Mouse (Mus musculus) forebrain, postnatal 0 days (tissue): ENCODE data around the gene Ptgfr. TPM values are rescaled to one million over a fixed set of nuclear protein-coding genes. Genes with fewer than 3 reads are reported as not detected.

Experiments used
- ATAC-seq: fragments of 200-750 bp; cut with Nextera tagmentation; 2 replicates; pipeline ENCODE4 v1.8.0; 2017; ENCODE audit warnings: mild to moderate bottlenecking, moderate library complexity
- DNase-seq: peaks from one replicate; pipeline ENCODE4 v3.0.0-alpha.2; 2015
- H3K27ac ChIP-seq: fragments of 300-500 bp; sonication (generic); 2 replicates; pipeline ENCODE4 v1.5.1; 2014; ENCODE audit warnings: low read depth, mild to moderate bottlenecking, antibody characterized with exemption, low read length, moderate library complexity, mixed read lengths
- H3K27me3 ChIP-seq: fragments of 300-500 bp; sonication (generic); 2 replicates; pipeline ENCODE4 v1.6.1; 2014; ENCODE audit warnings: mild to moderate bottlenecking, low read length, mixed read lengths; ENCODE audit not compliant: insufficient read depth
- H3K36me3 ChIP-seq: fragments of 300-500 bp; sonication (generic); 2 replicates; pipeline ENCODE4 v1.6.1; 2014; ENCODE audit warnings: mild to moderate bottlenecking, moderate library complexity; ENCODE audit not compliant: insufficient read depth
- H3K4me1 ChIP-seq: fragments of 300-500 bp; sonication (generic); 2 replicates; pipeline ENCODE4 v1.6.1; 2014; ENCODE audit warnings: antibody characterized with exemption; ENCODE audit not compliant: insufficient read depth
- H3K4me2 ChIP-seq: fragments of 300-500 bp; sonication (generic); 2 replicates; pipeline ENCODE4 v1.6.1; 2014; ENCODE audit warnings: low read depth, mild to moderate bottlenecking, moderate library complexity
- H3K4me3 ChIP-seq: fragments of 300-500 bp; sonication (generic); 2 replicates; pipeline ENCODE4 v1.5.1; 2014; ENCODE audit warnings: low read depth, low read length, mixed read lengths
- H3K9ac ChIP-seq: fragments of 300-500 bp; sonication (generic); 2 replicates; pipeline ENCODE4 v1.6.1; 2014; ENCODE audit warnings: mild to moderate bottlenecking
- H3K9me3 ChIP-seq: fragments of 300-500 bp; sonication (generic); 2 replicates; pipeline ENCODE4 v1.6.1; 2016; ENCODE audit warnings: low read length
- CTCF ChIP-seq: sonication (generic); IDR thresholded peaks from 2 replicates; pipeline ENCODE4 v1.5.1; 2016; ENCODE audit warnings: antibody characterized with exemption, control low read depth, low read depth
- WGBS: fragments of 180-500 bp; shearing (Covaris S2); extraction: QIAGEN DNeasy Blood & Tissue Kit; methylation state at CpG from one replicate; pipeline ENCODE4 v1.1.7; 2014; 5-methylcytosine and 5-hydroxymethylcytosine counted together
- polyA plus RNA-seq: library from polyadenylated mRNA; unstranded; fragments of >200 nt; fragmentation: Nextera tagmentation; extraction: Ambion mirVana; gene quantifications from 2 replicates; pipeline ENCODE4 v1.2.1, GENCODE M21; 2015
- total RNA-seq: library from RNA; depleted of rRNA; stranded (reverse); fragments of >200 nt; gene quantifications from 2 replicates; pipeline ENCODE4 v1.2.3, GENCODE M21; 2014; rRNA removed

The Ptgfr gene
- total and polyA plus RNA-seq, 2 experiments from 2014 or later, result 1.0 to 21.6 TPM

DNA sequence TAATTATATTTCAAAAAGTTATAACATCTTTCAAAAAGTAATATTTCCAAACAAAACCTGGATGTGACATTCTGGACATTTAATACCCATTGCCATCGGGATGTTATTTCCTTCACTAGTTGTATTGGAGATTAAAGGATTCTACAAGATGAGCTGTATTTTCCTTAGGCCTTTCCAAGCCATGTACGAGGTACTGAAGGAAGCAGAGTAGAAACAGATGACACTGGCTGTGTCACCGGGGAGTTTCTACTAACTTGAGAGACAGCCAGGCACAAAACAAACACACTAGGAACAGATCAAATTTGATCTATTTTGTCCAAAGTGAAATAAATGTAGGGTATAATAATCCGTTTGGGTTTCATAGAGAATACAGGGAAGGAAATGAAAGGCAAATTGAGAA is 17.6 kb downstream of the Ptgfr start:
- H3K27ac ChIP-seq, result no peak overlapping the region
- H3K36me3 ChIP-seq, result no peaks in the 10 kb centered on the region
- ATAC-seq, result no peak
- H3K27me3 ChIP-seq, result no peaks in the 10 kb centered on the region
- WGBS, result 89% methylated on average over 4 of the region's 4 CpGs
- H3K9me3 ChIP-seq, result no peaks in the 10 kb centered on the region
- no peak overlapping the region for H3K4me3 ChIP-seq
- H3K4me1 ChIP-seq, result no peaks in the 10 kb centered on the region
- no peak overlapping the region for H3K9ac ChIP-seq
- no peak overlapping the region for H3K4me2 ChIP-seq
- no peak for TF ChIP-seq CTCF
- no peak for DNase-seq

DNA sequence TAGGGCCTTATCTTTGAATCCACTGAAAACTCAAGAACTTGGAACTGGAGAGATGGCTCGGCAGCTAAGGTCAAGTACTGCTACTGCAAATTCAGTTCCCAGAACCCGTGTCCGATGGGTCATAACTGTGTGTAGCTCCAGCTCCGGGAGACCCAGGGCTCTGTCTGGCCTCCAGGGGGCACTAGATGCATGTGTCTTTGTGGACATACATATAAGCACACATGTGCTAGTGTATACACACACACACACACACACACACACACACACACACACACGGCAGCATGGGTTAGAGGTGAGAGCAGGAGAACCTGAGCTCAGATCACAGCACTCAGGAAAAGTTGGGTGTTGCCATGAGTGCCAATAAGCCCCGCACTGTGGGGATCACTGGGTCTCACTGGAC is 19.2 kb downstream of the Ptgfr start:
- Histone ChIP-seq H3K36me3 (no peaks in the 10 kb centered on the region), H3K4me1 (no peaks in the 10 kb centered on the region), H3K4me2 (no peak overlapping the region), H3K9me3 (no peaks in the 10 kb centered on the region), H3K27me3 (no peaks in the 10 kb centered on the region), H3K9ac (no peak overlapping the region), H3K4me3 (no peak overlapping the region), H3K27ac (no peak overlapping the region)
- WGBS, result 80% methylated on average over 6 of the region's 6 CpGs
- no peak for TF ChIP-seq CTCF
- DNase-seq (no peak), ATAC-seq (no peak)

DNA sequence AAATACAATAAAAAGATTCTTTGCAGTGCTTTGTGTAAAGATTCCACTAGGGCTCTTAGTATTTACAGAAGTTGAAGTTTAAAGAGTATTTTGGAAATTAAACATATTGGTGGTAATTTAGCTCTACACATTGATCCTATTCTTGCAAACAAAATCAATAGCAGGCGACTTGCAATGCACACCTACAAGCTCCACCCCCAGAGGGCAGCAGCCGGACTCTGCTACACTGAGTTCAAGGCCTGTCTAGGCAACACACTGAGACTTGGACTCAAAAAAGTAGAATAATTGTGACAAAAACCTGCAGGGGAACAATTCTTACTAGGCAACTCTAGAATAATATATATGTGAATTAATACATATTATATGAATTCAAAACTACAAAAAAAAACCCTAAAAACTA is 28.8 kb downstream of the Ptgfr start:
- WGBS, result 74% methylated on average over 2 of the region's 2 CpGs
- no peak overlapping the region for H3K9ac ChIP-seq
- no peak for TF ChIP-seq CTCF
- H3K4me1 ChIP-seq, result no peaks in the 10 kb centered on the region
- no peak for DNase-seq
- no peak overlapping the region for H3K4me2 ChIP-seq
- no peak for ATAC-seq
- no peak overlapping the region for H3K27ac ChIP-seq
- no peak overlapping the region for H3K4me3 ChIP-seq
- H3K27me3 ChIP-seq, result no peaks in the 10 kb centered on the region
- H3K36me3 ChIP-seq, result no peaks in the 10 kb centered on the region
- no peaks in the 10 kb centered on the region for H3K9me3 ChIP-seq

DNA sequence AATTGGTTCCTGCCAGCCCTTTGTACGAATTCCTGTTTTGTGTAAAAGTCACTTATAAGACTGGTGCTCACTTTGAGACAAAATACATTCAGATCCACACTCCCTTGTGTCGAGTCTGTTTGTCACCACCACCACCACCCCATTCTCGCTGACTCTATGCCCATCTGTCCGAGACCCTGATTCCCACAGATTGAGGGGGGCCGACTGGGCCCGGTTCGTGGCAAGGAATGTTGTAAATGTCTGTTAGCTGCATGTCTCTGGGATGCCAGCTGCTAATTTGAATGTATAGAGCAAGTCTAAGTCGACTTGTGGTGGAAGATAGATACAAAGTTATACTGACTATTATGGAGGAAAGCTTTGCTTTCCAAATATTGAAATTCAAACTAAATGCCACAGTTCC is 48.8 kb downstream of the Ptgfr start:
- Histone ChIP-seq H3K27me3 (no peaks in the 10 kb centered on the region), H3K4me3 (no peak overlapping the region), H3K27ac (no peak overlapping the region), H3K4me2 (no peak overlapping the region), H3K9me3 (no peaks in the 10 kb centered on the region), H3K36me3 (no peaks in the 10 kb centered on the region), H3K4me1 (0 out of 2 replicates have a peak, but pooled peaks cover 3% of the 10 kb centered on the region), H3K9ac (no peak overlapping the region)
- ATAC-seq, result peak; percentile 85
- DNase-seq, result peak; percentile 27
- TF ChIP-seq CTCF, result no peak
- WGBS, result 59% methylated on average over 8 of the region's 8 CpGs

DNA sequence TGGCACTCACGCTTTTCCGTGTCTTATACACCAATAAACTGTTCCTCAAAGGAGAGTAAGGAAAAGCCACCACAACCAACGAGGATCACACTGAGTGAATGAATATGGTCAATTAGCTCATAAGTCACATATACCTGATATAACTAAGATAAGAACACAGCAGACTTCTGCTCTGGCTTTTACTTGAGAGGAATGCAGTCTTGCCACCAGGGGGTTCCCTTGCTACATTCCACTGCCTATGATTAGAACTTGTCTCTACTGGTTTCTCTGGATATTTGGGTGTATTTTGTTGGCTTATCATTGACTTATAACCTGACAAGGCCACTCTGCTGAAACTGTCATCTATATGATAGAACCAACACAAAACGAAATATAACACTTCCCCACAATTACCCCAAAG is 62.3 kb downstream of the Ptgfr start:
- TF ChIP-seq CTCF, result peak; percentile 75
- DNase-seq, result peak; percentile 46
- Histone ChIP-seq H3K27me3 (no peaks in the 10 kb centered on the region), H3K4me3 (no peak overlapping the region), H3K36me3 (no peaks in the 10 kb centered on the region), H3K9me3 (no peaks in the 10 kb centered on the region), H3K9ac (no peak overlapping the region), H3K27ac (no peak overlapping the region), H3K4me2 (no peak overlapping the region), H3K4me1 (no peaks in the 10 kb centered on the region)
- no peak for ATAC-seq
- WGBS, result 76% methylated on average over 4 of the region's 4 CpGs

DNA sequence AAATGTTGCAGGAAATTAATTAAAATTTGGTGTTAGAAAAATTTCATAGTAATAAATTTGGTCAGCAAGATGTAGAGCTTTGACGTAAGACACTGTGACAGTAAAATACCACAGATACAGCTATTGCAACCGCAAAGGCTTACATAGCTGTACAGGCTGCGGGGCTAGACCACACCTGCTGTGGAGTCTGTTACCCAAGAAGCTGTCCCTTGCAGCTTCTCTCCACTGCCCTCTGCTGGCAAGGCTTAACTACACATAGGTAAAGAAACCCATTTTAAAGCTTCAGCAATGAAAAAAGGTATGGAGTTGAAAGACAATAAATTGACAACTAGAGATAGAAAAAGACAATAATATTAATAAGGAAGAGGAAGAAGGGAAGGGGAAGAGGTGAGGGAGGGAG is 66.4 kb downstream of the Ptgfr start:
- ATAC-seq (no peak), DNase-seq (no peak)
- peak; percentile 56 for TF ChIP-seq CTCF
- Histone ChIP-seq H3K9me3 (no peaks in the 10 kb centered on the region), H3K4me1 (no peaks in the 10 kb centered on the region), H3K36me3 (no peaks in the 10 kb centered on the region), H3K27me3 (no peaks in the 10 kb centered on the region), H3K9ac (no peak overlapping the region), H3K27ac (no peak overlapping the region), H3K4me3 (no peak overlapping the region), H3K4me2 (no peak overlapping the region)
- 69% methylated on average over 3 of the region's 3 CpGs for WGBS

DNA sequence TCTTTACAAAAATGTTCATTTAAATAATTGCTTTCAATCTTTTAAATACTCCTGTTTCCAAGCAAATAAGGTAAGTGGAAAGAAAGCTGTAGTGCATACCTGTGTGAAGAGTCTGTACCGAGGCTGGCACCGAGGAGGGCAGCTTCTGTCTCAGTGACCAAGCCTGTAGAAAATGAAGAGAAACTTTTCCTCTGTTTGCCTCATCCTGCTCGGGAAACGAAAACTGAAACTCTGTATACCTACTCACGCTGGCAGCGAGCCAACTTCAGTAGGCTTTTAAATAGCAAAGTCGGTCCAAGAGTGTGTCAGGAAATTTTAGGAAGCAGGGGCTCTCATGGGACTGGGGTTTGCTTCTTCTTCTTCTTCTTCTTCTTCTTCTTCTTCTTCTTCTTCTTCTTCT is 87.7 kb downstream of the Ptgfr start, which contains the start of gene Ifi44:
Gene Ifi44 (minus strand): TSS at position 224 of the 400 bp plus-strand sequence.
- H3K9me3 ChIP-seq, result no peaks in the 10 kb centered on the region
- no peak for DNase-seq
- no peak within 1 kb of the TSS for H3K4me2 ChIP-seq
- H3K4me1 ChIP-seq, result no peaks in the 10 kb centered on the region
- H3K36me3 ChIP-seq, result no peaks in the 10 kb centered on the region
- ATAC-seq, result no peak
- H3K27ac ChIP-seq, result no peak within 1 kb of the TSS
- no peak for TF ChIP-seq CTCF
- H3K4me3 ChIP-seq, result no peak within 1 kb of the TSS
- H3K27me3 ChIP-seq, result no peaks in the 10 kb centered on the region
- 52% methylated on average over 7 of the region's 7 CpGs for WGBS
- no peak within 1 kb of the TSS for H3K9ac ChIP-seq

DNA sequence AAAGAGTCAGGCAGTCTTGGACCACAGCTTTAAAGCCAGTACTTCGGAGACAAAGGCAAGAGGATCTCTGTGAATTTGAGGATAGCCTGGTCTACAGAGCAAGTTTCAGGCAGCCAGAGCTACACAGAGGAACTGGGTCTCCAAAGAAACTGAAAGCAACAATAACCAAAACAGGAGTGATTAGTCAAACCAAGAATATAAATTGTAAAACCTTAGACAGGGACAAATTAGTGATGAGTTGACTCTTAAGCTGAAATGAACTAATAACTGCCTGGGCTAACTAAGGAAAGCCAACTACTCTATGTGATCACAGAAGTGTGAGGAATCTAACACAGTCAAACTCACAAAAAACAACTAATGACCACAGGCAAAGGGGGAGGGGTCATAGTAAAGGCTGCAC is 88.9 kb downstream of the Ptgfr start:
- H3K4me3 ChIP-seq, result no peak overlapping the region
- WGBS, result 90% methylated on average over 1 of the region's 1 CpGs
- TF ChIP-seq CTCF, result no peak
- DNase-seq (no peak), ATAC-seq (no peak)
- no peaks in the 10 kb centered on the region for H3K36me3 ChIP-seq
- H3K27me3 ChIP-seq, result no peaks in the 10 kb centered on the region
- H3K9me3 ChIP-seq, result no peaks in the 10 kb centered on the region
- no peak overlapping the region for H3K9ac ChIP-seq
- H3K4me2 ChIP-seq, result no peak overlapping the region
- H3K4me1 ChIP-seq, result no peaks in the 10 kb centered on the region
- H3K27ac ChIP-seq, result no peak overlapping the region

Other genes starting within 250 kb of the Ptgfr start
- gene Ifi44, start 87.7 kb downstream of the Ptgfr start, total RNA-seq, result 1.2 and 2.9 TPM in 2 replicates
- 0.52 and 0.79 TPM in 2 replicates for gene Ifi44, start 87.7 kb downstream of the Ptgfr start, polyA plus RNA-seq
- not detected in 2 replicates for gene Ifi44l, start 74.7 kb downstream of the Ptgfr start, total RNA-seq
- not detected in 2 replicates for gene Ifi44l, start 74.7 kb downstream of the Ptgfr start, polyA plus RNA-seq